Mouse (Mus musculus) Muller cell, postnatal 12 days (primary cell): ENCODE measurements around the gene Tex35.

Experiments used
- DNase-seq: peaks from one replicate; pipeline ENCODE4 v3.0.0-alpha.2; 2015; ENCODE audit errors: inconsistent ontology term

Gene Tex35

DNA sequence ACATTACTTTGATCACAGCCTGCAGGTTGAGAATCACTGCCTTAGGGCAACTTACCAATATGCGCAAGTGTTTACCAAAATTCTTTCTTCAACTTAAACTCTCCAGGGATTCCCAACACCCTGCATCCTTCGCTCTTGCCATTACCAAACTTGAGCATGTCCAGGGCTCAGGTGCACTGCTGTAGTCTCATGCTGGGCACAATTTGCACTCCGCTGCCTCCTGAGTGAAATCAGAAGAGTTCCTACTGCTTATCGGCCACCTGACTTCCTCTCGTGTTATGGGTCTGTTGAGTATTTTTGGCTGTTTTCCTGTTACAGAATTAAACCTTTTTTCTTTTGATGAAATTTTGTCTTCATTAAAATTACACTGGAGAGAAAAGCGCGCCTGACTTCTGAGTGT lies 53.8 kb downstream of the Tex35 start:
- DNase-seq, result no peak

DNA sequence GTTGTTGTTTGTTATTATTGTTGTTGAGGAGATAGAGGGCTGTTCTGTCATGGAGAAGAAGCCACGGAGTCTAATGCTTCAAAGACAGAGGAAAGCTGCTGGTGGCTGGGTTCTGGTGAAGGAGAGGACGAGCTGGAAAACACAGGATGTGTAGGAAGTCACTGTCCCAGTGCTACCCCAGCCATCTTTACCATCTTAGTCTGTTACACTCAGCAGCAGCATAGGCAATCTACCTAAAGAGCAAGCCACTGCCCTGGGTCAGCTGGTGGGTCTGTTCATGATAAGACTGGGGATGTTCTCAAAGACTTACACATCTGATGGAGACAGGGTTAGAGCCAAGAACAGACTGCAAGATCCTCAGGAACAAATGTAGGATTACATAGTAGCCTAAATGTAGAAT lies 58.6 kb downstream of the Tex35 start:
- DNase-seq, result no peak
